Comparison of ENCODE assay signal across 10 mouse cellular contexts in the genomic region with DNA sequence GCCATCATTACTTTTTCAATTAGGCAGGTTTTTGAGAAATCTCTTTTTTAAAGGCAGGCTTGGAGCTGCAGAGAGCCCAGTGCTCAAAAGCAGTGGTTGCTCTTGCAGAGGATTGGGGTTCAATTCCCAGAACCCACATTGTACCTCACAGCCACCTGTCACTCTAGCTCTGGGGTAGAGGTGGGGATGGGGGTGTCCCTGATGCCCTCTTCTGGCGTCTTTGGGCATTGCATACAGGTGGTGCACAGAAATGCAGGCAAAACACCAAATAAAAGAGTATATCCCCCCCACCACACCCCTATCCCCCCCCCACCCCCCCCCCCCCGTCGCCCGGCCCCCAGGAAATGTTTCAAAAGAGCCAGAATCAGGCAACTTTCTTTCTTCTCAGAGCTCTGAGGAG. TPM values are rescaled to one million over a fixed set of nuclear protein-coding genes. Genes with fewer than 3 reads are reported as not detected.
A peak's percentile ranks its signal among the peaks of the same experiment; 100 is the strongest.
DNase-seq lines count a peak whose midpoint lies in the region; ATAC-seq and TF ChIP-seq lines count a peak whose summit lies in the region.
"Had no signal": no experiment of that assay in that cellular context is flagged by ENCODE, and none has a peak within 500 bp of the region (broad histone marks: within the 10 kb centered on the region; RNA-seq: fewer than 3 reads in every experiment).

No protein-coding gene starts in this region.

- H3K27me3 ChIP-seq in CH12.LX (replicated peaks) (no peaks in the 10 kb centered on the region), Patski (no peaks in the 10 kb centered on the region)
- H3K27me3 ChIP-seq in neural tube, embryonic 15.5 days (replicated peaks) = no peaks in the 10 kb centered on the region
- H3K27me3 ChIP-seq: embryonic facial prominence, embryonic 15.5 days; midbrain, embryonic 12.5 days had no signal

- POLR2A ChIA-PET in Patski (lab: Charles Lee) = no interaction called here

- no peak for TF ChIP-seq EP300 in CH12.LX (IDR thresholded peaks at IDR 0.05; ENCODE audit: low read length)

- no peak overlapping the region for H3K27ac ChIP-seq in layer of hippocampus, adult 2 months
- H3K27ac ChIP-seq in CH12.LX (ENCODE audit: insufficient read depth, low read depth) = no peak overlapping the region
- H3K27ac ChIP-seq in neural tube, embryonic 15.5 days (replicated peaks) = no peak overlapping the region
- H3K27ac ChIP-seq: embryonic facial prominence, embryonic 15.5 days; midbrain, embryonic 12.5 days had no signal

- ATAC-seq in Patski = no peak
- no peak for ATAC-seq in neural tube, embryonic 15.5 days (ENCODE audit: low FRiP score)

- WGBS in neural tube, embryonic 15.5 days = 0% methylated on average over 1 of the region's 4 CpGs

- H3K36me3 ChIP-seq in CH12.LX (replicated peaks in 1 of 2; ENCODE audit: control insufficient read depth in 1 of 2, insufficient read depth in 1 of 2, low read length in 1 of 2) = no peaks in the 10 kb centered on the region
- no peaks in the 10 kb centered on the region for H3K36me3 ChIP-seq in neural tube, embryonic 15.5 days
- H3K36me3 ChIP-seq: embryonic facial prominence, embryonic 15.5 days; midbrain, embryonic 12.5 days had no signal

- in situ Hi-C loops in CH12.LX (cut with MboI; ENCODE audit: low pct_ligation_motif_present, low pct_unique_long_range_greater_than_20kb, low sequenced_read_pairs) = no loop called here
- in situ Hi-C loops in Patski (cut with MboI; ENCODE audit: low pct_unique_long_range_greater_than_20kb) = no loop called here

- CTCF ChIA-PET in Patski (lab: Charles Lee) = no interaction called here

- no peak for TF ChIP-seq POLR2A in CH12.LX (IDR thresholded peaks at IDR 0.05; ENCODE audit: low read depth, low read length)

- peak; percentile 45 for TF ChIP-seq RAD21 in CH12.LX (IDR thresholded peaks at IDR 0.05; ENCODE audit: low read depth, low read length)

- DNase-seq in layer of hippocampus, adult 2 months (ENCODE audit: low spot score in 2 of 2) = no peak
- DNase-seq in layer of hippocampus, adult 8-10 months (ENCODE audit: low spot score in 2 of 2) = no peak
- DNase-seq in CH12.LX (ENCODE audit: extremely low read depth) (peak; percentile 22), Patski (ENCODE audit: low read depth, low spot score) (no peak), MN1 (ENCODE audit: low spot score) (no peak)
- DNase-seq in naive thymus-derived CD4-positive, alpha-beta T cell, adult 2 months (ENCODE audit: low read depth) = peak; percentile 47
- DNase-seq: adrenal gland, postnatal 36 days had no signal

- TF ChIP-seq CTCF in layer of hippocampus, adult 2 months (conservative IDR thresholded peaks at IDR 0.05) = peak; percentile 58
- TF ChIP-seq CTCF in CH12.LX (conservative IDR thresholded peaks at IDR 0.05 in 1 of 2, IDR thresholded peaks at IDR 0.05 in 1 of 2; ENCODE audit: low read depth in 2 of 2, low read length in 2 of 2) = peak in 1 of 2 experiments; percentile 60; a peak in 3 of 4 replicates
- peak; percentile 36 for TF ChIP-seq CTCF in Patski (IDR thresholded peaks at IDR 0.05)

- dilution Hi-C loops in CH12.LX (cut with MboI; ENCODE audit: extremely low pct_ligation_motif_present, extremely low pct_unique_long_range_greater_than_20kb, low sequenced_read_pairs) = no loop called here

- no peak overlapping the region for H3K4me3 ChIP-seq in layer of hippocampus, adult 2 months
- H3K4me3 ChIP-seq in CH12.LX (replicated peaks in 1 of 3; ENCODE audit: low read depth in 2 of 3, low read length in 2 of 3, poor library complexity in 1 of 3) = no peak overlapping the region
- H3K4me3 ChIP-seq in neural tube, embryonic 15.5 days (replicated peaks) = no peak overlapping the region
- H3K4me3 ChIP-seq: embryonic facial prominence, embryonic 15.5 days; midbrain, embryonic 12.5 days had no signal

- H3K9ac ChIP-seq in CH12.LX (ENCODE audit: insufficient read depth, low read depth) = no peak overlapping the region
- H3K9ac ChIP-seq in neural tube, embryonic 15.5 days (replicated peaks) = no peak overlapping the region
- H3K9ac ChIP-seq: embryonic facial prominence, embryonic 15.5 days; midbrain, embryonic 12.5 days had no signal

- no peak overlapping the region for H3K4me2 ChIP-seq in CH12.LX (ENCODE audit: insufficient read depth, low read depth, poor library complexity, severe bottlenecking)
- H3K4me2 ChIP-seq in neural tube, embryonic 15.5 days = no peak overlapping the region
- H3K4me2 ChIP-seq: embryonic facial prominence, embryonic 15.5 days; midbrain, embryonic 12.5 days had no signal

- H3K4me1 ChIP-seq in CH12.LX (ENCODE audit: control insufficient read depth in 1 of 2, insufficient read depth in 2 of 2) = no peaks in the 10 kb centered on the region
- H3K4me1 ChIP-seq in neural tube, embryonic 15.5 days = no peaks in the 10 kb centered on the region
- H3K4me1 ChIP-seq: embryonic facial prominence, embryonic 15.5 days had no signal

- no peaks in the 10 kb centered on the region for H3K9me3 ChIP-seq in CH12.LX (replicated peaks; ENCODE audit: low read length)
- no peaks in the 10 kb centered on the region for H3K9me3 ChIP-seq in neural tube, embryonic 15.5 days (replicated peaks)
- H3K9me3 ChIP-seq: embryonic facial prominence, embryonic 15.5 days; midbrain, embryonic 12.5 days had no signal

- no peaks in the 10 kb centered on the region for H3K79me2 ChIP-seq in CH12.LX (replicated peaks; ENCODE audit: control insufficient read depth, extremely low read depth, insufficient read depth, poor library complexity, severe bottlenecking)

TF ChIP-seq in CH12.LX, 34 proteins besides CTCF, POLR2A, EP300 and RAD21:
- no peak for TF ChIP-seq BHLHE40 (IDR thresholded peaks at IDR 0.05; ENCODE audit: low read depth, low read length)
- TF ChIP-seq SMC3 (IDR thresholded peaks at IDR 0.05; ENCODE audit: low read depth, low read length) = peak; percentile 70

RNA-seq across cellular contexts. Expression of gene Zdhhc14, which starts 43.0 kb away (rescaled TPM):
- 10 to 100 TPM; 40.6 to 48.6 TPM for total RNA-seq in layer of hippocampus, adult 2 months (2021)
- 10 to 100 TPM; 34.6 to 44.3 (median 41.9) TPM for total RNA-seq in layer of hippocampus, adult 8-10 months (2022)
- total RNA-seq in CH12.LX (2012; rRNA removed) (0.29 and 0.34 TPM in 2 replicates), CH12.LX (2014; rRNA removed) (0.35 and 0.39 TPM in 2 replicates)
- polyA plus RNA-seq in CH12.LX (2012; ENCODE audit: insufficient read length, low read depth) (0.95 and 1.3 TPM in 2 replicates), Patski (2021) (2.4 TPM)
- polyA plus RNA-seq in neural tube, embryonic 15.5 days (2015; fragmentation: Nextera tagmentation; extraction: Ambion mirVana) = 11.3 and 13.4 TPM in 2 replicates

Comparison
In these comparisons a context has a peak if more than half of its experiments do, and no peak if none do; other contexts are left out.
1. DNase-seq: peak in CH12.LX (single experiment) and naive thymus-derived CD4-positive, alpha-beta T cell, adult 2 months (single experiment); none in layer of hippocampus, adult 2 months (0 of 2), layer of hippocampus, adult 8-10 months (0 of 2), Patski (single experiment) and MN1 (single experiment).
2. RNA of gene Zdhhc14, which starts 43.0 kb away (total RNA-seq): 40.6 to 48.6 TPM in layer of hippocampus, adult 2 months and 34.6 to 44.3 TPM in layer of hippocampus, adult 8-10 months; 0.29 to 0.39 TPM in CH12.LX; every median in the first group is over 10 times any median in the second.